Mouse (Mus musculus): ENCODE data around the gene Gnas. TPM values are rescaled to one million over a fixed set of nuclear protein-coding genes. Genes with fewer than 3 reads are reported as not detected.
A peak's percentile ranks its signal among the peaks of the same experiment; 100 is the strongest.
"Not testable (repeated sequence)": the region's sequence is repeated elsewhere in the genome, so short reads cannot be mapped to it uniquely, and the experiment has no call there.

Gnas gene
- polyA plus RNA-seq, 1 experiment: 1,052 TPM

DNA sequence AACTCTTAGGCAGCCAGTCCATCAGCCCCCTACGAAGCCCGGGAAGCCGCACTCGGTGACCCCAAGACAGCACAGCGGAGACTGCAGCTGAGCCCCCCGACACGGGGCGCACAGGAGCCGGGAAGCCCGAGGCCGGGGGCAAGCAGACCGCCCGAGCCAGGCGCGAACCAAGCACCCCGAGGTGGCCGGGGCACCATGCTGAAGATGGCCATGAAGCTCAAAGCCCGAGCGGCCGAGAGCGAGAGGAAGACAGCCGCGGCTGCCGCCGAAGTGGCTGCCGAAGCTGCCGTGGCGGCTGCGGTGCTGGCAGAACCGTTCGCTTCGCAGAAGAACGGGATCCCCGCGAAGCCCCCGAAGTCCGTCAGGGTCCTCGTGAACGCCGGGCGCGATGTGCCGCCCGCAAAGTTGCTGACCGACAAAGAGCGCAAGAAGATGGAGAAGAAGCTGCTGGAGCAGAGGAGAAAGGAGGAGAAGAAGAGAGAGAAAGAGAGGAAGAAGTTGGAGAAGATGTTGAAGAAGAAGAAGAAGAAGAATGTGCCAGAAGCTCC is 44.3 kb downstream of the Gnas start:
- no peak for DNase-seq (ENCODE audit: low spot score)

DNA sequence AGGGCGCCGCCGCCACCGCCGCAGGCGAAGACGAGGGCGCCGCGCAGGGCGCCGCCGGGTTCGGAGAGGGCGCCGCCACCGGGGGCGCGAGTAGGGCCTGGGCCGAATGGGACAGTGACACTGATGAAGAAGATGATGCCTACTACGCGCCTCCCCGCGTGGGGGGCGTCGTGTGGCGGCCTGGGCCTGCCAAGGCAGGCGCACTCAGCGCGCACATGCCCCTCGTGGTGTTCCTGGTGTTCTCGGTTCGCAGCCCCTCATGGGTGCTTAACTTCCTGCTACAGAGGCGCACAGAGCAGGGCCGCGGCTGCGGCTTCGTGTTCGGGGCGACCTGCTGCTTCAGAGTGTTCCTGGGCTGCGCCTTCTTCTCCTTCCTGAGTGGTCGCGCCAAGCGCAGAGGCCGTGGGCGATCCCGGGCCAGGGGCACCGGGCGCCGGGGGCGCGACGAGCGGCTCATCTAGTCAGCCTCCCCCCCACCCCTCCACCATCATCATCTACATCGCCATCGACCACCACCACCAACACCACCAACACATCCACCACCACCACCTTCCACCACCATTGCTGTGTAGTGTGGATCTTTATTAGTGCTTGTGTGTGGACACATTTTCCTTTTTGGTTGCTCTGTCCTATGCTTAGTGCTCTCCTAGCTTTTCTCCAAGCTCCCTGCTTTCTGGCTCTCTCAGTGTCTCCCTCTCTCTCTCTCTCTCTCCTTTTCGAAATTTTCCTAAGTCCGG is 45.0 kb downstream of the Gnas start:
- no peak for DNase-seq (ENCODE audit: low spot score)

DNA sequence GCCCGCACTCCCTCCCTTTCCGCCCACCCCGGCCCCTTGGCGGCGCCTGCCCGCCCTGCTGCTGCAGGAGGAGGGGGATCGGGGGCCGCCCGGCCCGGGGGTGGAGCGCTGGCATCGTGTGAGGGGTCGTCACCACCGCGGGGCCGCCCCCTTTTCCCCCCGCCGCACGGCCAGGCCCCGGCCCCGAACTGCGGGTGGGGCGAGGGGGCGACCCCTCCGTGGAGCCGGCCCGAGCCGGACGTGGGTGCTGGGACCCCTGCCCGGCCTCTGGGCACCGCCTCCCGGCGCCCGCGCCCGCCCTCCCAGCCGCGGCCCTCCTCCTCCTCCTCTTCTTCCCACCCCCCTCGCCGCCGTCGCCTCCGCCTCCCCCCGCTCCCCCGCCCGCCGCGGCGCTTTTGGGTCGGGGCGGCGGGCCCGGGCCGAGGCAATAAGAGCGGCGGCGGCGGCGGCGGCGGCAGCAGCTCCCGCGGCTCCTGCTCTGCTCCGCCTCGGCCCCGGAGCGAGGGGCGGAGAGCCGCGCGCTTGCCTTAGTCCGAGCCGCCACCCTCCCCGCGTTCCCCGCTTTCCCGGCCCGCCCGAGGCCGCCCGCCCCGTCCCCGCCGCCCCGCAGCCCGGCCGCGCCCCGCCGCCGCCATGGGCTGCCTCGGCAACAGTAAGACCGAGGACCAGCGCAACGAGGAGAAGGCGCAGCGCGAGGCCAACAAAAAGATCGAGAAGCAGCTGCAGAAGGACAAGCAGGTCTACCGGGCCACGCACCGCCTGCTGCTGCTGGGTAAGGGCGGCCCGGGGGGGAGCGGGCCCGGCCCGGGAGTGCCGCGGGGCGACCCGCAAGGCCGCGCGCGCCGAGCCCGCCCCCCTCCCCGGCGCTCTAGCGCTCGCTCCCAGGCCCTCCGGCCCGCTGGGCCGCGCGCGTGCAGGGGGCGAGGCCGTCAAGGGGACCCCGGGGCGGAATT is 45.8 kb downstream of the Gnas start:
- peak; percentile 82 for DNase-seq (ENCODE audit: low spot score)

DNA sequence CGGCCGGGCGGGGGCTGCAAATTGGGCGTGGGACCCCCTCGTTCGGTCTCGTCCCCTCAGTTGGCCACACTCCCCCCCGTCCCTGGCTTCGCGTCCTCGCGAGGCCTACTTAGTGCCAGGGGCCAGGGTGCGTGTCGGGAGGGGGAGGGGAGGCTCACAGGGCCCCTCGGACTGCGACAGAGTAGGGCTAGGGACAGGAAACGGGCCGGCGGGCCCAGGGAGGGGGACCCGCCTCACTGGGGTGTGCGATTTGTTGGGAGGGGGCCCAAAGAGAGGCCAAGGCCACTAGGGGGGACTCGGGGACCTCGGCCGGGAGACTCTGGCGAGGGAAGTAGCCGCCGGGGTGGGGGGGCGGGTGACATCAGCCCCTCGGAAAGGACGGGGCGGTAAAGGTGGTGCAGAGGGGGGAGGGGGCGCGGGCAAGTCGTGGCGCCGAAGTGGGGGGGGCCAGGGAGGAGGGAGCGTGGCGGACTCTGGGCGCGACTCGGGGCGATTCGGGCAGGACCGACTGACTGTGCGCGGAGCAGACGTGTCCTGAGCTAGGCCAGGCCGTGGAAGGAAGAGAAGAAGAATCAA is 46.6 kb downstream of the Gnas start:
- DNase-seq (ENCODE audit: low spot score): peak; percentile 73

DNA sequence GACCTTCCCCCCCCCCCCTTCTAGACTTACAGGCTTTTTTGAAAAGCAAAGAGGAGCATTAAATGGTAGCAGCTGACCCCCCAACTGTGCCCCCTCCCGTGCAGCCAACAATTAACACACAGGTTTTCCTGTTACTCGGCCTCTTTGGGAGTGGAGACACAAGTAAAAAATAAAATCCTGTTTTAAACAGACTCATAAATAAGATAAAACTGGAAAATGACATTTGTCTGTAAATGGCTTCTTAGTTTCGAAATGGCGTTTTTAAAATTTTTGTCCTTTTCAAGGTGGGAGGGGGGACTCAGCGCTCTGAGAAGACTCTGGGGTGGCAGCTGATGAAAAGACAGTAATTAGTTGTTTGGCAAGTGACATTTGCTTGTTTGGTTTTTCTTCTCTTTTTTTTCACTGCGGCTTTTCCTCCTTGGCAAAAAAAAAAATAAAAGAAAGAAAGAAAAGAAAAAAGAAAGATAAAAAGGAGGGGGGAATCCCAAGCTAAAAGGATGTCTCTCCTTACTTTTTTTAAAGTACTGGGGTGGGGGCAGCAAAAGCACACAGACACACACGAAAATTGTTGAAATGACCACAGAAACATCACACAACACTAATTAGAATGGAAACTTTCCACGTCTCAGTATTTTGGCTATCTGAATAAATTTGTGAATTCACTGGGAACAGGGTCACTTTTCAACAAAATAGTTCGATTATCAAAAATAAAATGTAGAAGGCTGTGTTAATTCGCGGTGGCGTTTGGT is 47.3 kb downstream of the Gnas start:
- no peak for DNase-seq (ENCODE audit: low spot score)

DNA sequence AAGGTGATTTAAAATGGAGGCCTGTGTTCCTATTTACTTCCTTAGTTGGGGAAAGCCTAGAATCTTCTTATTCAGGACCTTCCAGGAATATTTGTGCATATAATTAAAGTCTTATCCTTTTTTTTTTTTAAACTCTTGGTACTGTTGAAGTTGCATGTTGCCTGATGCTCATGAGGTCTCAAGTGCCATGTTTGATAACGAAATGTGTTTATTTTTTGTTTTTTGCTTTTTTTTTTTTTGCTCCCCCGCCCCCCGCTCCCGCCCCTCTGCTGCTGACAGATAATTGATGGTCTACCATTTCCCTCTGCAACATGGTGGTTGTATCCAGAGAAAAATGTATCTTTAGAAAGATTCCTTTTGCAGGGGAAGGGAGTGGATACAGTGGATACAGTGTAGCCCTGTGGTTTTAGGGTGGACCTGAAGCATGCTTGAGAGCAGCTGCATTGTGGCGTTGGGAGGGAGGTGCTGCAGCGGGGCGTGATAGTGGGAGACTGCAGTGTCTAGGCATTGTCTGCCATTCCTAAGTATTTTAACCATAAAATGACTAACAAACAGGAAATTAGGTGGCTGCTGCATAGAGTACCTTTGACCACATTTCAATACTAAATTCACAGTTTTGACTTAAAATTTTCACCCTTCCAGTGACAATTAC is 49.2 kb downstream of the Gnas start:
- DNase-seq (ENCODE audit: low spot score): no peak

DNA sequence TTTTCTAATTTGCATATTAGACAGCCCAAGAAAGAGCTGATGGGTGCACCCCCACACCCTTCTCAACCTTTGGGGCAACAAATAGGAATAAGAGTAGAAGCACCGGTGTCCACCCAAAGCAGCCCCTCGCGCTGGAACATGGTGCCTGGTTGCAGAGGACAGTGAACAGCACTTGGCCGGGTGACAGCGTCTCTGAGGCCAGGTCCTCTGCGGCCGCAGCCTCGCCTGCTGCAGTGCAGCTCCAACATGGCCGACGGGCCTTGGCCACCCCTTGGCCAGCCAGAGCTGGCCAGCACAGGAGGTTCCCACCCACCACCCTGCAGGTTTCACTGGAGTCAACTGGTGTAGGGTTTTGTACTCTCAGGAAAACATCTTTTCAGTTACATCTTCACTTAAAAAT is 50.3 kb downstream of the Gnas start:
- DNase-seq (ENCODE audit: low spot score): no peak

DNA sequence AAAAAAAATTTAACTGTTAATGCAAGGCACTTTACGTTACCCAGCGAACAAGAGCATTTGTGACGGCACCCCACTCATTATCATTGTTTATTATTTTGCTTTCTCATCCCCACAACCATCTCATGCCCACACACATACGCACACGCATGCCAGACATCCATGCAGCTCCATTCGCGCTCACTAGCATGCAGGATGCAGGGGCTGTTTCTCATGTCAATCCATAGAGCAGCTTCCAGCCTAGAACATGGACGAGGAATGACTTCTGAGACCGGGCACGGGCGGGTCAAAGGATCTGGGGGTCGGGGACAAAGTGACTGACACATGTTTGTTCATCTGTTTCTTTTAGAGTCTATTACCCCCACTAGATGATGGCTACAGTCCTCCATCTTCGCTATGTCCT is 53.2 kb downstream of the Gnas start:
- DNase-seq (ENCODE audit: low spot score): no peak

DNA sequence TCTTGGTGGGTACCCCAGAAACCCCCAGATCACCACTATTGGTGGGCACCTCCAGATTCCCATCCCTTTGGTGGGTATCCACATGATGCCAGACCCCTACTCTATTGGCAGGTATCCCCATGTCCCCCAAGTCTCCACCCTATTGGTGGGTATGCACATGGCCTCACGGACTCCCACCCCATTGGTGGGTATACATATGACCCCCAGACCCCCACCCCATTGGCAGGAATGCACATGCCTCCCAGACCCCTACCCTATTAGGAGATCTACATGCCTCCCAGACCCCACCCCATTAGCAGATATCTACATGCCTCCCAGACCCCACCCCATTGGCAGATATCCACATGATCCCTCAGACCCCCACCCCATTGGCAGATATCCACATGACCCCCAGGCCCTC is 55.6 kb downstream of the Gnas start:
- no peak for DNase-seq (ENCODE audit: low spot score)

DNA sequence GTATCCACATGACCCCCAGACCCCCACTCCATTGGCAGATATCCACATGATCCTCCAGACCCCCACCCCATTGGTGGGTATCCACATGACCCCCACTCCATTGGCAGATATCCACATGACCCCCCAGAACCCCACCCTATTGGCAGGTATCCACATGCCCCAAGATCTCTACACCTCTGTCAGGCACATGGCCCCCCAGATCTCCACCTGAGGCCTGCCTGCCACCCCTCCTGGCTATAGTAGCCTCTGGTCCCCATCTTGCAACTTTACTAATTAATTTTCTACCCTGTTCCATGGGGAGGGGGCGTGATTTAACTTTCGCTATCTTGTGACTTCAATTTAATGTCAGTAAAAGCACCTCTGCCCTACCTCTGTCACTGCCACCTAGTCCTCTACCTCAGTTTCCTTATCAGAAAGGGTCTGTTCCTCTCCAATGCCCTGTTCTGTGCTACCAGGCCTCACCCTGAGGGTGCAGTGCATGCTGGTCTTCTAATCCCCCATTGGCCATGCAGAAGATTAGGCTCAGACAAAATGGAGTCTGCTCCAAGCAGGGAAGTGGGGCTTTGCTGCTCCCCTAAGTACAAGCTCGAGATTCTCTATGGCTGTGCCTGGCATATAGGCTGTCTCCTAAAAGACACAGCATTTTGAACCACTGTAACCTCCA is 56.2 kb downstream of the Gnas start:
- no peak for DNase-seq (ENCODE audit: low spot score)

DNA sequence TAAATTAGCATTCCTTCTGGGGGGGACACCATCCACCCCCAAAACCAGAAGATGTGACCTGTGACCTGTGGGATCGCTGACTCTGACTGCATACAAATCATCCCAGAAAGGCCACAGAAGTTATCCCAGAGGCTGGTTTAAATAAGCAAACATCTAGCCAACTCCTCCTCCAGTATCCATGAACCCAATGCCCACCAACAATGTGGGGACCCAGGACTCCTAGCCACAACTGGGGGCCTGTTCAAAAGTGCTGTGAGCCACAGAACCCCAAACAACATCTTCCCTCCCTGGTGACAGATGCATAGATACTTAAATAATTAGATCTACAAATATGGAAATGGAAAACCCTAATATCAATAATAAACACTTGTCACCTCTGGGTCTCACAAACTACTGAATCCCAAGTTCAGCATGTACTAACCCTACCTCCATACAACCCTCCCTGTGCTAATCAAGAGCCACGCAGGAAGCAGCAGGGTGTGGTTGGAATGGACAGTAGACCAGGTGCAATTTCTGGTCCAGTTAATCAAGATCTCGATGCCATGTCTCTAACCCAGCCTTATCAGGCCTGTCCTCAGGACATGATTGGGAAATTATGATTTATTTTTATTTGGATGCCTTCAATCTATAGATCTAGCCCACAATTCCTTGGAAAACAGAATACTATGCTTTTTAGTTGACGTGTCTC is 56.9 kb downstream of the Gnas start:
- DNase-seq (ENCODE audit: low spot score): no peak

DNA sequence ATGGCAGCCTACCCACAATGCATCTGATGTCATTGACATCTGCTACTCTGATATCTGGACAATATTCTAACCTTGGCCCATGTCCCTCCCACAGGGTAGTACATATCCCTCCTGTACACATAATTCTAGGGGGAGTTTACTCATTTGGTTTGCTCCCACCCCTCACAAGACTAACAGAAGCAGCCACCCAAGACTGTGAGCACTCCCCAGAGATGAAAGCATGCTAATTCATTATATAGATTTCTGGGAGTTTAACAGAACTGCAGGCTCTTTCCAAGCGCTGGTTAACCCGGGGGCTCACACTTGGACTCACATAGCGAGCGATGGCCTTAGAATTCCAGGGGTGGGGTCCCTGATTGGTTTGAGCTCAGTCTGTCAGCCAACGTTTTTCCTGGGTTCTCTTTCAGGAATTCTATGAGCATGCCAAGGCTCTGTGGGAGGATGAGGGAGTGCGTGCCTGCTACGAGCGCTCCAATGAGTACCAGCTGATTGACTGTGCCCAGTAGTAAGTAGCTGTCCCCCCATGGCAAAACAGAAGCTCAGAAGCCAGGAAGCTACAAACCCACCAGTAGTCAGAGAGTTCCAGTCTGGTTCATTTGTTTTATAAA is 58.8 kb downstream of the Gnas start:
- no peak for DNase-seq (ENCODE audit: low spot score)

DNA sequence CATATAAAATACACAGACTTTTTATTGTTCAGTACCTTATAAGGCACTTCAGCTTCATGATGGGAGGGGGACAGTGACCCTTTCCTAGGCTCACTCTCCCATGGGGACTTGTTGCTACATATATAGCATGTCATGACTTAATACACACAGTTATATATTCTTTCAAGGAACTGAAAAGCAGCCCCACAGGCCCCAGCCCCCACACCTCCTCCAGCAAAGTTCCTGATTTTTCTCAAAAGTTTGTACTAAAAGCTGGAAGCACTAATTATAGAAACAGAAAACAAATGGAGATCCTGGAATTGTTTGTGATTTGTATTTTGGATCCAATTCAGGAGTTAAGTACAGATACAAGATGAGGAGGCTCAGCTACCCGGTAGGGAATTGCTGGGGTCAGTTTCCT is 59.4 kb downstream of the Gnas start:
- no peak for DNase-seq (ENCODE audit: low spot score)

DNA sequence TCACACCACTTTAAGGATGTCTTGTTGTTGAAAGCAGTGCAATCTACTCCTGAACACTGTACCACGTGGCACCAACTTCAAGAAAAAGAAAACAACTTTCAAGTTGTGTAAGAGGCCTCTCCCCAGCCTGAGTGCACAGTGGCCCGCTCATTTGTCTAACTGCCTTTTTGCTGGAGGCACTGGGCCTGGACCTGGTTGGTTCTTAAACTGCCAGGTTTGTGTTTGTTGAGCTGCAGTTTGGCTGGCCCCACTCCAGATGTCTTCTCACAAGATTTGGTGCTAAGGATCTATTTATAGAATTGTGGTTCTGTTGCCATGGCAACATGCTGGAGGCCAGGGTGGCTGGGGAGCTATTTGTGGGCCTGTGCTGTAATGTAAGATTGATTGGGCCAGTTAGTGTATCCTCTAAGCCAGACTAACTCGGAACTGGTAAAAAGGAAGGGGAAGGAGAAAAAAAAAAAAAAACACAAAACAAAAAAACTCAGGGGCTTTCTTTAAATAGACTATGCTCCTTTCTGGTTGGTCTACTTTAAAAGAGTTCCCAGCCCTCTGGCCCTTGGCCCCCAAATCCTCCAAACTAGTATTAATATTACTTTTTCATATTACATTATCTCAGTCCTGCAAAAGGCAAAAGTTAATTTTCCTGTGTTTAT is 60.0 kb downstream of the Gnas start:
- DNase-seq (ENCODE audit: low spot score): no peak

DNA sequence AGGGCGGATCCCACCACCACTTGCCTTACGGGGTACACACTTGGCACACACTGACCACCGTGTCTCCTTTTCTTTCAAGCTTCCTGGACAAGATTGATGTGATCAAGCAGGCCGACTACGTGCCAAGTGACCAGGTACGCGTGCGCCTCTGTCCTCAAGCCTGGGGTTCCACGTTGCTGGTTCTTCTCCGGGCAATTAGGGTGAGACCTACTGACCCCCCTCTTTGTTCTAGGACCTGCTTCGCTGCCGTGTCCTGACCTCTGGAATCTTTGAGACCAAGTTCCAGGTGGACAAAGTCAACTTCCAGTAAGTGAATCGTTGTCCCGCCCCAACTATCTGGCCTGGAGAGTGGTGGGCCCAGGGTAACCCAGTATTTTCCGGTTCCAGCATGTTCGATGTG is 60.9 kb downstream of the Gnas start:
- no peak for DNase-seq (ENCODE audit: low spot score)

DNA sequence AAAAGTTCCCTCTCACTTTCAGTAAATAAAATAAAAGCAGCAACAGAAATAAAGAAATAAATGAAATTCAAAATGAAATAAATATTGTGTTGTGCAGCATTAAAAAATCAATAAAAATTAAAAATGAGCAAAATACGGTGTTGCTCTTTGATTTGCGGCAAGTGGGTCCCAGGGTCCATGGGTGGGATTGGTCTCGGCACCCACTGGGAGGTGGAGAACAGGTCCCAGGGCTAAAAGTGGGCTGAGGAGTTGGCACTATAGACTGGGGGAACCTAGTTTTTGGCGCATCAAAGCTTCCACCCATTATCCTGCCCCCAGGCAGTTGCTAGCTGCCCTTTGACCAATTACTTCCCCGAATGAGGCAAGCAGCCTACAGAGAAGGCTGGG is 62.5 kb downstream of the Gnas start, which contains the start of gene Gm20721:
TSS of gene Gm20721 (minus strand) at position 101 of the 387 bp plus-strand sequence.
- no peak for DNase-seq (ENCODE audit: low spot score)

DNA sequence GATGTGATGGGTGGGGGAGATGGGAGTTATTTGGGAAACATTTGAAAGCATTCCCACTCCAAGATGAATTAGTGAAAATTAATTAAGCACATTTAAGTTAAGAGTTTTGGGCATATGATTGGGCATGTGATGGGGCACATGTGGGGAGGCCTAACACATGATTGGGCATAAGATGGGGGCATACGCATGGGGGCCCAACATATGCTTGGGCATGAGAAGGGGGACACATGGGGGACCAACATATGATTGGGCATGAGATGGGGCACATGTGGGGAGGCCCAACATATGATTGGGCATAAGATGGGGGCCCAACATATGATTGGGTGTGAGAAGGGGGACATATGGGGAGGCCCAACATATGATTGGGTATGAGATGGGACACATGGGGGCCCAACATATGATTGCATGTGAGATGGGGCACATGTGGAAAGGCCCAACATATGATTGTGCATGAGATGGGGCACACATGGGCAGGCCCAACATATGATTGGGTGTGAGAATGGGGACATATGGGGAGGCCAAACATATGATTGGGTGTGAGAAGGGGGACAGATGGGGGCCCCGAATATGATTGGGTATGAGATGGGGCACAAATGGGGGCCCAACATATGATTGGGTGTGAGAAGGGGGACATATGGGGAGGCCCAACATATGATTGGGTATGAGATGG is 63.0 kb downstream of the Gnas start:
- DNase-seq (ENCODE audit: low spot score): not testable (repeated sequence)

DNA sequence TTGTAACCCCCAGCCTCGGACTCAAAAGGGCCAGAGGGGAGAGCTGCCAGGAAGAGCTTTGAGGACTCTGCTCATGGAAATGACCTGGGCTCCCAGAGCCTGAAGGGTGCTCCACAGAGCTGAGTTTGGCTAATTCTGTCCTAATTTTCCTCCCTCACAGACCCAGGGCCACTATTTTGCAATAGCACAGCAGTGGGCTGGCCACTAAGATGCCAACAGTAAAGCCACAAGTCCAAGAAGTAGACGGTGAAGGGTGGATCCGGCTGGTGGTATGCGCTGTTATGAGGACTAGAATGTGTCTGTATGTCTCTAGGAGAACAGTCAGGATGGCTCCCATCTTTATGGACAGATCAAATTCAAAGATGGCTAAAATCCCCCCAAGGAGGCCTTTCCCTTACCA is 74.4 kb downstream of the Gnas start:
- DNase-seq (ENCODE audit: low spot score): no peak

Measured in urinary bladder, adult 2 months (tissue).